In genomic region chr10:7781214-7781613, GRCm38 (mm10) we compare ENCODE assay signal across 8 mouse cellular contexts. TPM values are rescaled to one million over a fixed set of nuclear protein-coding genes. Genes with fewer than 3 reads are reported as not detected.
DNase-seq lines count a peak whose midpoint lies in the region; ATAC-seq and TF ChIP-seq lines count a peak whose summit lies in the region.

No protein-coding gene starts in this region.

- 0 out of 2 replicates have a peak, but pooled peaks cover 5% of the 10 kb centered on the region for H3K36me3 ChIP-seq in lung, embryonic 15.5 days
- peaks cover 19% of the 10 kb centered on the region for H3K36me3 ChIP-seq in limb, embryonic 13.5 days
- H3K36me3 ChIP-seq in small intestine, adult 2 months (ENCODE audit: control insufficient read depth, insufficient read depth, low read length): peaks cover 5% of the 10 kb centered on the region; the same call in 1 of the 2 replicates

- 49% methylated on average over 3 of the region's 3 CpGs for WGBS in lung, embryonic 15.5 days
- WGBS in limb, embryonic 13.5 days: 51% methylated on average over 3 of the region's 3 CpGs
- 43% methylated on average over 3 of the region's 3 CpGs for WGBS in small intestine, adult 2 months

- no peak for TF ChIP-seq CTCF in small intestine, adult 2 months (IDR thresholded peaks at IDR 0.05; ENCODE audit: extremely low read depth, insufficient read length, insufficient replicate concordance, low read depth, low read length)

- H3K4me1 ChIP-seq in lung, embryonic 15.5 days: 0 out of 2 replicates have a peak, but pooled peaks cover 6% of the 10 kb centered on the region
- H3K4me1 ChIP-seq in limb, embryonic 13.5 days: peaks cover 8% of the 10 kb centered on the region
- peaks cover 2% of the 10 kb centered on the region for H3K4me1 ChIP-seq in small intestine, adult 2 months (ENCODE audit: control insufficient read depth, insufficient read depth, insufficient read length, low read length)

- no peak for DNase-seq in lung, postnatal 25 days (ENCODE audit: low spot score)
- no peak for DNase-seq in ovary, postnatal 10 days (ENCODE audit: low spot score)
- no peak for DNase-seq in left cerebral cortex, adult 8-10 months (ENCODE audit: low spot score in 2 of 2)
- no peak for DNase-seq in cerebellum, postnatal 14 days

- peak overlapping the region; percentile 80 for H3K4me2 ChIP-seq in lung, embryonic 15.5 days
- peak overlapping the region; percentile 77 for H3K4me2 ChIP-seq in limb, embryonic 13.5 days (replicated peaks)

- ATAC-seq in lung, embryonic 15.5 days (ENCODE audit: borderline replicate concordance, extremely low read depth, low FRiP score, low TSS enrichment): no peak
- ATAC-seq in erythroblast, adult 5-6 weeks (replicated peaks; ENCODE audit: low FRiP score, poor library complexity, severe bottlenecking): peak; percentile 56
- ATAC-seq in limb, embryonic 13.5 days (ENCODE audit: low FRiP score, low read depth): peak; percentile 25

- H3K27me3 ChIP-seq in lung, embryonic 15.5 days: no peaks in the 10 kb centered on the region
- no peaks in the 10 kb centered on the region for H3K27me3 ChIP-seq in limb, embryonic 13.5 days
- no peaks in the 10 kb centered on the region for H3K27me3 ChIP-seq in small intestine, adult 2 months (ENCODE audit: control insufficient read depth, insufficient read depth, low read length)

- H3K9me3 ChIP-seq in lung, embryonic 15.5 days: no peaks in the 10 kb centered on the region
- H3K9me3 ChIP-seq in limb, embryonic 13.5 days: no peaks in the 10 kb centered on the region

- no peak for TF ChIP-seq POLR2A in small intestine, adult 2 months (IDR thresholded peaks at IDR 0.05; ENCODE audit: low read depth, low read length)

- no peak overlapping the region for H3K27ac ChIP-seq in lung, embryonic 15.5 days
- no peak overlapping the region for H3K27ac ChIP-seq in limb, embryonic 13.5 days
- no peak overlapping the region for H3K27ac ChIP-seq in small intestine, adult 2 months (ENCODE audit: insufficient read depth, low read depth, low read length)

- H3K4me3 ChIP-seq in lung, embryonic 15.5 days: peak overlapping the region; percentile 77
- peak overlapping the region; percentile 98 for H3K4me3 ChIP-seq in limb, embryonic 13.5 days
- H3K4me3 ChIP-seq in small intestine, adult 2 months (ENCODE audit: low read depth, low read length): peak overlapping the region; percentile 31; the same call in 1 of the 2 replicates

- H3K9ac ChIP-seq in lung, embryonic 15.5 days: peak overlapping the region; percentile 40; the same call in 1 of the 2 replicates
- H3K9ac ChIP-seq in limb, embryonic 13.5 days: no peak overlapping the region; the same call in 1 of the 2 replicates

RNA-seq across cellular contexts. Expression of gene Ginm1, which starts 11.4 kb away (rescaled TPM):
- 87.7 and 88.8 TPM in 2 replicates for polyA plus RNA-seq in lung, embryonic 15.5 days (2015; fragmentation: Nextera tagmentation; extraction: Ambion mirVana)
- 20.3 and 31.5 TPM in 2 replicates for total RNA-seq in erythroblast, adult 5-6 weeks (2015; ENCODE audit: low replicate concordance)
- total RNA-seq in erythroblast, adult 5-6 weeks (2017; ENCODE audit: low replicate concordance): 17.4 and 32.7 TPM in 2 replicates
- 84.4 and 88.7 TPM in 2 replicates for polyA plus RNA-seq in limb, embryonic 13.5 days (2015; fragmentation: Nextera tagmentation; extraction: Ambion mirVana)
- polyA plus RNA-seq in small intestine, adult 2 months (2012; rRNA removed): 5.0 and 11.6 TPM in 2 replicates
- total RNA-seq in left cerebral cortex, adult 8-10 months (2022): 10 to 100 TPM; 15.0 to 24.4 (median 17.5) TPM

RNA-seq across cellular contexts. Expression of gene Ppil4, which starts 11.5 kb away (rescaled TPM):
- 37.5 and 39.0 TPM in 2 replicates for polyA plus RNA-seq in lung, embryonic 15.5 days (2015; fragmentation: Nextera tagmentation; extraction: Ambion mirVana)
- 46.3 and 50.2 TPM in 2 replicates for total RNA-seq in erythroblast, adult 5-6 weeks (2015; ENCODE audit: low replicate concordance)
- total RNA-seq in erythroblast, adult 5-6 weeks (2017; ENCODE audit: low replicate concordance): 123 and 138 TPM in 2 replicates
- polyA plus RNA-seq in limb, embryonic 13.5 days (2015; fragmentation: Nextera tagmentation; extraction: Ambion mirVana): 42.7 and 47.2 TPM in 2 replicates
- polyA plus RNA-seq in small intestine, adult 2 months (2012; rRNA removed): 1.7 and 3.3 TPM in 2 replicates
- total RNA-seq in left cerebral cortex, adult 8-10 months (2022): 10 to 100 TPM; 28.9 to 31.2 (median 29.8) TPM

RNA-seq across cellular contexts. Expression of gene Zc3h12d, which starts 51.1 kb away (rescaled TPM):
- polyA plus RNA-seq in lung, embryonic 15.5 days (2015; fragmentation: Nextera tagmentation; extraction: Ambion mirVana): 0.14 and 0.23 TPM in 2 replicates
- 1.5 TPM in 1 of 2 replicates, not detected in the other for total RNA-seq in erythroblast, adult 5-6 weeks (2015; ENCODE audit: low replicate concordance)
- 0.42 and 1.0 TPM in 2 replicates for total RNA-seq in erythroblast, adult 5-6 weeks (2017; ENCODE audit: low replicate concordance)
- 0.41 TPM in 2 replicates for polyA plus RNA-seq in limb, embryonic 13.5 days (2015; fragmentation: Nextera tagmentation; extraction: Ambion mirVana)
- 4.0 and 12.8 TPM in 2 replicates for polyA plus RNA-seq in small intestine, adult 2 months (2012; rRNA removed)
- under 1 TPM in 3 of 4 experiments, not detected in 1; 0.12 to 0.25 (median 0.23) TPM for total RNA-seq in left cerebral cortex, adult 8-10 months (2022)

RNA-seq across cellular contexts. Expression of gene Katna1, which starts 55.4 kb away (rescaled TPM):
- 53.5 and 54.4 TPM in 2 replicates for polyA plus RNA-seq in lung, embryonic 15.5 days (2015; fragmentation: Nextera tagmentation; extraction: Ambion mirVana)
- 39.1 and 45.5 TPM in 2 replicates for total RNA-seq in erythroblast, adult 5-6 weeks (2015; ENCODE audit: low replicate concordance)
- 29.6 and 32.5 TPM in 2 replicates for total RNA-seq in erythroblast, adult 5-6 weeks (2017; ENCODE audit: low replicate concordance)
- 59.9 and 62.3 TPM in 2 replicates for polyA plus RNA-seq in limb, embryonic 13.5 days (2015; fragmentation: Nextera tagmentation; extraction: Ambion mirVana)
- polyA plus RNA-seq in small intestine, adult 2 months (2012; rRNA removed): 0.96 and 1.9 TPM in 2 replicates
- 10 to 100 TPM; 13.7 to 15.5 (median 14.5) TPM for total RNA-seq in left cerebral cortex, adult 8-10 months (2022)

Comparison
In these comparisons a context has a peak if more than half of its experiments do, and no peak if none do; other contexts are left out.
1. H3K4me3 ChIP-seq: peak in every context shown above with its lines; median percentile 98 in limb, embryonic 13.5 days; 77 in lung, embryonic 15.5 days; 31 in small intestine, adult 2 months.